Mouse (Mus musculus): ENCODE data around the gene Dock9. TPM values are rescaled to one million over a fixed set of nuclear protein-coding genes. Genes with fewer than 3 reads are reported as not detected.
A peak's percentile ranks its signal among the peaks of the same experiment; 100 is the strongest.

Dock9 gene
- total and polyA plus RNA-seq, 2 experiments from 2014 or later = 14.0 to 68.8 TPM

GRCm38 (mm10) chr14:121653717-121654116 lies 143.9 kb downstream of the Dock9 start:
- peaks cover 43% of the 10 kb centered on the region for H3K36me3 ChIP-seq (ENCODE audit: insufficient read depth, low read length)
- no peak overlapping the region for H3K9ac ChIP-seq (replicated peaks; ENCODE audit: low read length, poor library complexity, severe bottlenecking)
- H3K9me3 ChIP-seq (ENCODE audit: low read length) = no peaks in the 10 kb centered on the region
- TF ChIP-seq CTCF (IDR thresholded peaks at IDR 0.05) = no peak
- no peaks in the 10 kb centered on the region for H3K27me3 ChIP-seq (ENCODE audit: insufficient read depth, low read length)
- DNase-seq (ENCODE audit: low spot score) (no peak), ATAC-seq (ENCODE audit: low FRiP score) (no peak)
- H3K4me1 ChIP-seq (ENCODE audit: insufficient read depth, low read length) = no peaks in the 10 kb centered on the region
- H3K4me3 ChIP-seq (ENCODE audit: low read depth, low read length) = no peak overlapping the region
- no peak overlapping the region for H3K27ac ChIP-seq (ENCODE audit: low read depth, low read length)
- no peak overlapping the region for H3K4me2 ChIP-seq (ENCODE audit: low read depth, low read length, poor library complexity, severe bottlenecking)
- 87% methylated on average over 10 of the region's 10 CpGs for WGBS

GRCm38 (mm10) chr14:121653241-121653640 lies 144.4 kb downstream of the Dock9 start:
- no peaks in the 10 kb centered on the region for H3K9me3 ChIP-seq (ENCODE audit: low read length)
- 87% methylated on average over 7 of the region's 7 CpGs for WGBS
- no peak for TF ChIP-seq CTCF (IDR thresholded peaks at IDR 0.05)
- DNase-seq (ENCODE audit: low spot score) = no peak
- H3K4me2 ChIP-seq (ENCODE audit: low read depth, low read length, poor library complexity, severe bottlenecking) = no peak overlapping the region
- H3K4me1 ChIP-seq (ENCODE audit: insufficient read depth, low read length) = no peaks in the 10 kb centered on the region
- no peaks in the 10 kb centered on the region for H3K27me3 ChIP-seq (ENCODE audit: insufficient read depth, low read length)
- no peak overlapping the region for H3K9ac ChIP-seq (replicated peaks; ENCODE audit: low read length, poor library complexity, severe bottlenecking)
- H3K27ac ChIP-seq (ENCODE audit: low read depth, low read length) = no peak overlapping the region
- ATAC-seq (ENCODE audit: low FRiP score) = no peak
- H3K4me3 ChIP-seq (ENCODE audit: low read depth, low read length) = no peak overlapping the region
- H3K36me3 ChIP-seq (ENCODE audit: insufficient read depth, low read length) = peaks cover 38% of the 10 kb centered on the region

GRCm38 (mm10) chr14:121648581-121649060 lies 149.0 kb downstream of the Dock9 start:
- WGBS = 70% methylated on average over 9 of the region's 9 CpGs
- DNase-seq (ENCODE audit: low spot score) (no peak), ATAC-seq (ENCODE audit: low FRiP score) (no peak)
- Histone ChIP-seq H3K9me3 (ENCODE audit: low read length) (no peaks in the 10 kb centered on the region), H3K9ac (replicated peaks; ENCODE audit: low read length, poor library complexity, severe bottlenecking) (no peak overlapping the region), H3K27me3 (ENCODE audit: insufficient read depth, low read length) (no peaks in the 10 kb centered on the region), H3K36me3 (ENCODE audit: insufficient read depth, low read length) (peaks cover 19% of the 10 kb centered on the region; the same call in 1 of the 2 replicates), H3K4me2 (ENCODE audit: low read depth, low read length, poor library complexity, severe bottlenecking) (no peak overlapping the region), H3K27ac (ENCODE audit: low read depth, low read length) (0 out of 2 replicates have a peak overlapping the region, but pooled peaks have one; percentile 26), H3K4me3 (ENCODE audit: low read depth, low read length) (no peak overlapping the region), H3K4me1 (ENCODE audit: insufficient read depth, low read length) (no peaks in the 10 kb centered on the region)
- no peak for TF ChIP-seq CTCF (IDR thresholded peaks at IDR 0.05)

GRCm38 (mm10) chr14:121647693-121648092 lies 149.9 kb downstream of the Dock9 start:
- no peaks in the 10 kb centered on the region for H3K27me3 ChIP-seq (ENCODE audit: insufficient read depth, low read length)
- WGBS = 84% methylated on average over 6 of the region's 6 CpGs
- H3K4me3 ChIP-seq (ENCODE audit: low read depth, low read length) = no peak overlapping the region
- DNase-seq (ENCODE audit: low spot score) (no peak), ATAC-seq (ENCODE audit: low FRiP score) (no peak)
- H3K9me3 ChIP-seq (ENCODE audit: low read length) = no peaks in the 10 kb centered on the region
- no peak overlapping the region for H3K4me2 ChIP-seq (ENCODE audit: low read depth, low read length, poor library complexity, severe bottlenecking)
- no peak overlapping the region for H3K9ac ChIP-seq (replicated peaks; ENCODE audit: low read length, poor library complexity, severe bottlenecking)
- H3K27ac ChIP-seq (ENCODE audit: low read depth, low read length) = no peak overlapping the region
- TF ChIP-seq CTCF (IDR thresholded peaks at IDR 0.05) = no peak
- peaks cover 19% of the 10 kb centered on the region; the same call in 1 of the 2 replicates for H3K36me3 ChIP-seq (ENCODE audit: insufficient read depth, low read length)
- H3K4me1 ChIP-seq (ENCODE audit: insufficient read depth, low read length) = no peaks in the 10 kb centered on the region

GRCm38 (mm10) chr14:121646617-121647016 lies 151.0 kb downstream of the Dock9 start:
- H3K4me3 ChIP-seq (ENCODE audit: low read depth, low read length) = no peak overlapping the region
- no peaks in the 10 kb centered on the region for H3K9me3 ChIP-seq (ENCODE audit: low read length)
- no peak for TF ChIP-seq CTCF (IDR thresholded peaks at IDR 0.05)
- WGBS = 85% methylated on average over 10 of the region's 10 CpGs
- no peaks in the 10 kb centered on the region for H3K4me1 ChIP-seq (ENCODE audit: insufficient read depth, low read length)
- peaks cover 14% of the 10 kb centered on the region; the same call in 1 of the 2 replicates for H3K36me3 ChIP-seq (ENCODE audit: insufficient read depth, low read length)
- no peak overlapping the region for H3K9ac ChIP-seq (replicated peaks; ENCODE audit: low read length, poor library complexity, severe bottlenecking)
- no peak for DNase-seq (ENCODE audit: low spot score)
- no peak for ATAC-seq (ENCODE audit: low FRiP score)
- no peak overlapping the region for H3K4me2 ChIP-seq (ENCODE audit: low read depth, low read length, poor library complexity, severe bottlenecking)
- H3K27ac ChIP-seq (ENCODE audit: low read depth, low read length) = no peak overlapping the region
- no peaks in the 10 kb centered on the region for H3K27me3 ChIP-seq (ENCODE audit: insufficient read depth, low read length)

- Histone ChIP-seq H3K36me3 (ENCODE audit: insufficient read depth, low read length) (peaks cover 17% of the 10 kb centered on the region), H3K4me1 (ENCODE audit: insufficient read depth, low read length) (no peaks in the 10 kb centered on the region), H3K27me3 (ENCODE audit: insufficient read depth, low read length) (no peaks in the 10 kb centered on the region), H3K9me3 (ENCODE audit: low read length) (no peaks in the 10 kb centered on the region), H3K4me2 (ENCODE audit: low read depth, low read length, poor library complexity, severe bottlenecking) (no peak overlapping the region), H3K27ac (ENCODE audit: low read depth, low read length) (no peak overlapping the region), H3K4me3 (ENCODE audit: low read depth, low read length) (no peak overlapping the region), H3K9ac (replicated peaks; ENCODE audit: low read length, poor library complexity, severe bottlenecking) (no peak overlapping the region)
- no peak for DNase-seq (ENCODE audit: low spot score)
- ATAC-seq (ENCODE audit: low FRiP score) = no peak
- WGBS = 88% methylated on average over 2 of the region's 2 CpGs
- no peak for TF ChIP-seq CTCF (IDR thresholded peaks at IDR 0.05)
Observed at GRCm38 (mm10) chr14:121644302-121644701, 153.3 kb downstream of the Dock9 start.

Measured in midbrain, postnatal 0 days (tissue).